Mouse (Mus musculus): ENCODE measurements around the gene Klk11. TPM values are rescaled to one million over a fixed set of nuclear protein-coding genes. Genes with fewer than 3 reads are reported as not detected.

Gene Klk11
- polyA plus RNA-seq, 1 experiment from 2014 or later, result not detected

Other genes starting within 250 kb of the Klk11 start
- gene Cd33, start 230.2 kb upstream of the Klk11 start, polyA plus RNA-seq (2015; fragmentation: Nextera tagmentation; extraction: Ambion mirVana), result 1.3 TPM in 2 replicates
- gene Zfp658, start 212.3 kb upstream of the Klk11 start, polyA plus RNA-seq (2015; fragmentation: Nextera tagmentation; extraction: Ambion mirVana), result 0.20 and 0.27 TPM in 2 replicates
- gene Zfp719, start 195.0 kb upstream of the Klk11 start, polyA plus RNA-seq (2015; fragmentation: Nextera tagmentation; extraction: Ambion mirVana), result 2.0 and 2.7 TPM in 2 replicates
- 0.08 TPM in 1 of 2 replicates, not detected in the other for gene Zfp819, start 167.4 kb upstream of the Klk11 start, polyA plus RNA-seq (2015; fragmentation: Nextera tagmentation; extraction: Ambion mirVana)
- gene Ceacam18, start 139.9 kb upstream of the Klk11 start, polyA plus RNA-seq (2015; fragmentation: Nextera tagmentation; extraction: Ambion mirVana), result not detected in 2 replicates
- 1.6 and 1.9 TPM in 2 replicates for gene Siglece, start 114.4 kb upstream of the Klk11 start, polyA plus RNA-seq (2015; fragmentation: Nextera tagmentation; extraction: Ambion mirVana)
- 5.2 and 5.3 TPM in 2 replicates for gene Ctu1, start 102.6 kb upstream of the Klk11 start, polyA plus RNA-seq (2015; fragmentation: Nextera tagmentation; extraction: Ambion mirVana)
- gene Klk14, start 84.2 kb upstream of the Klk11 start, polyA plus RNA-seq (2015; fragmentation: Nextera tagmentation; extraction: Ambion mirVana), result not detected in 2 replicates
- gene Klk13, start 62.0 kb upstream of the Klk11 start, polyA plus RNA-seq (2015; fragmentation: Nextera tagmentation; extraction: Ambion mirVana), result not detected in 2 replicates
- not detected in 2 replicates for gene Klk12, start 5.7 kb upstream of the Klk11 start, polyA plus RNA-seq (2015; fragmentation: Nextera tagmentation; extraction: Ambion mirVana)
- gene Klk10, start 6.4 kb downstream of the Klk11 start, polyA plus RNA-seq (2015; fragmentation: Nextera tagmentation; extraction: Ambion mirVana), result not detected in 2 replicates
- gene Klk9, start 17.3 kb downstream of the Klk11 start, polyA plus RNA-seq (2015; fragmentation: Nextera tagmentation; extraction: Ambion mirVana), result not detected in 2 replicates
- gene Klk8, start 23.0 kb downstream of the Klk11 start, polyA plus RNA-seq (2015; fragmentation: Nextera tagmentation; extraction: Ambion mirVana), result 9.3 and 11.1 TPM in 2 replicates
- gene Klk7, start 36.7 kb downstream of the Klk11 start, polyA plus RNA-seq (2015; fragmentation: Nextera tagmentation; extraction: Ambion mirVana), result not detected in 2 replicates
- gene Klk6, start 49.9 kb downstream of the Klk11 start, polyA plus RNA-seq (2015; fragmentation: Nextera tagmentation; extraction: Ambion mirVana), result not detected in 2 replicates
- gene Klk5, start 67.4 kb downstream of the Klk11 start, polyA plus RNA-seq (2015; fragmentation: Nextera tagmentation; extraction: Ambion mirVana), result not detected in 2 replicates
- gene Klk4, start 106.6 kb downstream of the Klk11 start, polyA plus RNA-seq (2015; fragmentation: Nextera tagmentation; extraction: Ambion mirVana), result not detected in 2 replicates
- gene Klk15, start 159.1 kb downstream of the Klk11 start, polyA plus RNA-seq (2015; fragmentation: Nextera tagmentation; extraction: Ambion mirVana), result not detected in 2 replicates
- gene Klk1b8, start 176.1 kb downstream of the Klk11 start, polyA plus RNA-seq (2015; fragmentation: Nextera tagmentation; extraction: Ambion mirVana), result not detected in 2 replicates
- not detected in 2 replicates for gene Klk1b1, start 192.1 kb downstream of the Klk11 start, polyA plus RNA-seq (2015; fragmentation: Nextera tagmentation; extraction: Ambion mirVana)
- not detected in 2 replicates for gene Klk1b9, start 201.5 kb downstream of the Klk11 start, polyA plus RNA-seq (2015; fragmentation: Nextera tagmentation; extraction: Ambion mirVana)
- not detected in 2 replicates for gene Klk1b11, start 221.3 kb downstream of the Klk11 start, polyA plus RNA-seq (2015; fragmentation: Nextera tagmentation; extraction: Ambion mirVana)
- not detected in 2 replicates for gene Klk1b26, start 237.6 kb downstream of the Klk11 start, polyA plus RNA-seq (2015; fragmentation: Nextera tagmentation; extraction: Ambion mirVana)

All from liver, embryonic 13.5 days (tissue).